Mouse (Mus musculus): Measurements from ENCODE around the gene Olfr1087. TPM values are rescaled to one million over a fixed set of nuclear protein-coding genes. Genes with fewer than 3 reads are reported as not detected.
"Not testable (repeated sequence)": the region's sequence is repeated elsewhere in the genome, so short reads cannot be mapped to it uniquely, and the experiment has no call there.

The Olfr1087 gene
- not detected for total RNA-seq (2021)
- long read RNA-seq, experiment 1, result 0 reads
- long read RNA-seq, experiment 2, result 0 reads

GRCm38 (mm10) chr2:86698295-86698694 lies at the start of gene Olfr1087:
Gene Olfr1087 (minus strand): TSS chr2:86698395.
- no peak for DNase-seq
- intact Hi-C loops (cut with DNase I), result no loop called here
- Histone ChIP-seq H3K27ac (no peak within 1 kb of the TSS), H3K4me3 (no peak within 1 kb of the TSS)
- TF ChIP-seq CTCF (IDR thresholded peaks at IDR 0.05), result no peak

GRCm38 (mm10) chr2:86733601-86734000 lies 35.4 kb upstream of the Olfr1087 start, which contains the start of gene Olfr1089:
Gene Olfr1089 (minus strand): TSS chr2:86733701.
- DNase-seq, result no peak
- Histone ChIP-seq H3K4me3 (no peak within 1 kb of the TSS), H3K27ac (no peak within 1 kb of the TSS)
- no peak for TF ChIP-seq CTCF (IDR thresholded peaks at IDR 0.05)
- intact Hi-C loops (cut with DNase I), result no loop called here

GRCm38 (mm10) chr2:86679992-86680391 lies 18.2 kb downstream of the Olfr1087 start, which contains the start of gene Olfr1086:
Gene Olfr1086 (minus strand): TSS chr2:86680092.
- intact Hi-C loops (cut with DNase I), result no loop called here
- Histone ChIP-seq H3K4me3 (no peak within 1 kb of the TSS), H3K27ac (no peak within 1 kb of the TSS)
- no peak for DNase-seq
- no peak for TF ChIP-seq CTCF (IDR thresholded peaks at IDR 0.05)

GRCm38 (mm10) chr2:86661919-86662318 lies 36.3 kb downstream of the Olfr1087 start, which contains the start of gene Olfr1085:
Gene Olfr1085 (minus strand): TSS chr2:86662019.
- intact Hi-C loops (cut with DNase I), result no loop called here
- no peak for DNase-seq
- Histone ChIP-seq H3K4me3 (no peak within 1 kb of the TSS), H3K27ac (no peak within 1 kb of the TSS)
- TF ChIP-seq CTCF (IDR thresholded peaks at IDR 0.05), result no peak

- intact Hi-C loops (cut with DNase I); H3K4me3 ChIP-seq; H3K27ac ChIP-seq; DNase-seq: not testable (repeated sequence)
These were observed 58.6 kb downstream of the Olfr1087 start, which contains the start of gene Olfr1084 for GRCm38 (mm10) chr2:86639625-86640024. Gene Olfr1084 (minus strand): TSS chr2:86639725.

Other genes starting within 250 kb of the Olfr1087 start
- not detected for gene Olfr1065, start 247.8 kb downstream of the Olfr1087 start, total RNA-seq (2021)
- gene Olfr1066, start 242.1 kb downstream of the Olfr1087 start, total RNA-seq (2021), result not detected
- not detected for gene Olfr228, start 211.0 kb downstream of the Olfr1087 start, total RNA-seq (2021)
- gene Olfr1076, start 189.9 kb downstream of the Olfr1087 start, total RNA-seq (2021), result not detected
- not detected for gene Olfr1079, start 155.9 kb downstream of the Olfr1087 start, total RNA-seq (2021)
- gene Olfr1080, start 140.2 kb downstream of the Olfr1087 start, total RNA-seq (2021), result not detected
- gene Olfr1082, start 99.4 kb downstream of the Olfr1087 start, total RNA-seq (2021), result not detected
- not detected for gene Olfr1084, start 58.7 kb downstream of the Olfr1087 start, total RNA-seq (2021)
- not detected for gene Olfr1085, start 36.4 kb downstream of the Olfr1087 start, total RNA-seq (2021)
- not detected for gene Olfr1086, start 18.3 kb downstream of the Olfr1087 start, total RNA-seq (2021)
- gene Olfr1089, start 35.3 kb upstream of the Olfr1087 start, total RNA-seq (2021), result not detected
- gene Olfr1090, start 60.6 kb upstream of the Olfr1087 start, total RNA-seq (2021), result not detected
- gene Olfr1093, start 84.1 kb upstream of the Olfr1087 start, total RNA-seq (2021), result not detected
- not detected for gene Olfr141, start 111.6 kb upstream of the Olfr1087 start, total RNA-seq (2021)
- gene Olfr1094, start 126.3 kb upstream of the Olfr1087 start, total RNA-seq (2021), result not detected
- gene Olfr1095, start 153.3 kb upstream of the Olfr1087 start, total RNA-seq (2021), result not detected
- gene Gm13723, start 176.4 kb upstream of the Olfr1087 start, total RNA-seq (2021), result not detected
- gene Olfr1097, start 193.8 kb upstream of the Olfr1087 start, total RNA-seq (2021), result not detected
- not detected for gene Olfr1098, start 226.2 kb upstream of the Olfr1087 start, total RNA-seq (2021)

Data from gastrocnemius, adult 2 months (tissue).